Mouse (Mus musculus) hindbrain, embryonic 14.5 days (tissue): ENCODE measurements around the gene Glt1d1. TPM values are rescaled to one million over a fixed set of nuclear protein-coding genes. Genes with fewer than 3 reads are reported as not detected.

Experiments
- ATAC-seq: fragments of 200-750 bp; cut with Nextera tagmentation; 2 replicates; pipeline ENCODE4 v1.8.0; 2017; ENCODE audit warnings: moderate number of reproducible peaks, mild to moderate bottlenecking, moderate TSS enrichment, moderate library complexity; ENCODE audit not compliant: low FRiP score
- DNase-seq: peaks from one replicate; pipeline ENCODE4 v3.0.0-alpha.2; 2015; ENCODE audit warnings: low spot score
- H3K27ac ChIP-seq: fragments of 300-500 bp; sonication (generic); 2 replicates; pipeline ENCODE4 v1.5.1; 2014; ENCODE audit warnings: mild to moderate bottlenecking, moderate library complexity
- H3K27me3 ChIP-seq: fragments of 300-500 bp; sonication (generic); 2 replicates; pipeline ENCODE4 v1.6.1; 2014; ENCODE audit warnings: mild to moderate bottlenecking, low read length, mixed read lengths; ENCODE audit not compliant: control insufficient read depth, insufficient read depth
- H3K36me3 ChIP-seq: fragments of 300-500 bp; sonication (generic); replicated peaks from 2 replicates; pipeline ENCODE4 v1.6.1; 2014; ENCODE audit not compliant: control insufficient read depth, insufficient read depth
- H3K4me1 ChIP-seq: fragments of 300-500 bp; sonication (generic); replicated peaks from 2 replicates; pipeline ENCODE4 v1.6.1; 2014; ENCODE audit warnings: antibody characterized with exemption, low read length, mixed read lengths; ENCODE audit not compliant: control insufficient read depth, insufficient read depth
- H3K4me2 ChIP-seq: fragments of 300-500 bp; sonication (generic); replicated peaks from 2 replicates; pipeline ENCODE4 v1.6.1; 2014; ENCODE audit warnings: mild to moderate bottlenecking, moderate library complexity
- H3K4me3 ChIP-seq: fragments of 300-500 bp; sonication (generic); replicated peaks from 2 replicates; pipeline ENCODE4 v1.5.1; 2014; ENCODE audit warnings: mild to moderate bottlenecking, low read length
- H3K9ac ChIP-seq: fragments of 300-500 bp; sonication (generic); 2 replicates; pipeline ENCODE4 v1.6.1; 2014
- H3K9me3 ChIP-seq: fragments of 300-500 bp; sonication (generic); 2 replicates; pipeline ENCODE4 v1.6.1; 2016; ENCODE audit warnings: low read length; ENCODE audit not compliant: control insufficient read depth
- WGBS: fragments of 180-500 bp; shearing (Covaris S2); extraction: QIAGEN DNeasy Blood & Tissue Kit; methylation state at CpG from one replicate; pipeline ENCODE4 v1.1.7; 2014; 5-methylcytosine and 5-hydroxymethylcytosine counted together
- polyA plus RNA-seq: library from polyadenylated mRNA; unstranded; fragments of >200 nt; fragmentation: Nextera tagmentation; extraction: Ambion mirVana; gene quantifications from 2 replicates; pipeline ENCODE4 v1.2.1, GENCODE M21; 2014

The Glt1d1 gene
- polyA plus RNA-seq, 1 experiment from 2014 or later: 1.3 TPM

- no peak overlapping the region for H3K4me2 ChIP-seq
- H3K4me1 ChIP-seq: no peaks in the 10 kb centered on the region
- DNase-seq: no peak
- no peak for ATAC-seq
- WGBS: 93% methylated on average over 13 of the region's 13 CpGs
- 0 out of 2 replicates have a peak, but pooled peaks cover 4% of the 10 kb centered on the region for H3K9me3 ChIP-seq
- no peak overlapping the region for H3K4me3 ChIP-seq
- no peaks in the 10 kb centered on the region for H3K36me3 ChIP-seq
- H3K27ac ChIP-seq: no peak overlapping the region
- no peaks in the 10 kb centered on the region for H3K27me3 ChIP-seq
- no peak overlapping the region for H3K9ac ChIP-seq
These were observed 7.6 kb downstream of the Glt1d1 start for GRCm38 (mm10) chr5:127639635-127640034.

- 93% methylated on average over 3 of the region's 3 CpGs for WGBS
- Histone ChIP-seq H3K9me3 (0 out of 2 replicates have a peak, but pooled peaks cover 4% of the 10 kb centered on the region), H3K36me3 (no peaks in the 10 kb centered on the region), H3K9ac (no peak overlapping the region), H3K4me1 (no peaks in the 10 kb centered on the region), H3K27me3 (no peaks in the 10 kb centered on the region), H3K27ac (no peak overlapping the region), H3K4me2 (no peak overlapping the region), H3K4me3 (no peak overlapping the region)
- ATAC-seq: no peak
- no peak for DNase-seq
These were observed 8.3 kb downstream of the Glt1d1 start for GRCm38 (mm10) chr5:127640359-127640758.

DNA sequence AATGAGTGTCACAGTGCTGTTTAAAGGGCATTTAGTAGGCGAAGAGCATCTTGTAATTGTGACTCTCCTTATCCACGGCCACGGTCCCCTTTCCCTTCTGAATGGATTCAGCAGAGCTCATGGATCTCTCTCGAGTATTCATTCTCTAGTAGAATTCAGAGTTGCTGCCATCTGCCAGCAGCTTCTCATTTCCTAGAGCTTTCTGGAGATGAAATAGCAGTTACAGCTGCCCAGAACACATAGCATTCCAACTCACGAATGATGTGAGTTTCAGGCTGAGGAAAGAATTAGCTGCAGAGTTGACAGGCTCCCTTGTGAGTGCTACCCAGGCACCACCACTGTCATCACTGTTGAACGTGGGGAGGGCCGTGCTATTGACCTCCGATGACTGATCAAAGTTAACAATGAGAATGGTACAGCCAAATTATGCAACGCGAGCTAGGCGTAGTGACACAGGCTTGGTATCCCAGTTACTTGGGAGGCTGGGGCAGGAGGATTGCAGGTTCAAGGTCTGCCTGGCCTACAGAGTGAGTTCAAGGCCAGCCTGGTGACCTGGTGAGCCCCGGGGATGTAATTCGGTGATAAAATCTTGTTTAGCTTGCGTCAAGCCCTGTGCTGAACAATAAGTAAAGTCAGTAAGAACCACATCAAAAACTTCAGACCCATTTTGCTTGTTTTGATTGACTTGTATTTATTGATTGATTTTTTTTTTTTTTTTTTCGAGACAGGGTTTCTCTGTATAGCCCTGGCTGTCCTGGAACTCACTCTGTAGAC is 9.3 kb downstream of the Glt1d1 start:
- Histone ChIP-seq H3K9ac (no peak overlapping the region), H3K27ac (no peak overlapping the region), H3K4me3 (no peak overlapping the region), H3K4me1 (no peaks in the 10 kb centered on the region), H3K27me3 (no peaks in the 10 kb centered on the region), H3K9me3 (0 out of 2 replicates have a peak, but pooled peaks cover 4% of the 10 kb centered on the region), H3K36me3 (no peaks in the 10 kb centered on the region), H3K4me2 (no peak overlapping the region)
- no peak for ATAC-seq
- 91% methylated on average over 15 of the region's 15 CpGs for whole genome bisulfite sequencing
- DNase-seq: no peak

DNA sequence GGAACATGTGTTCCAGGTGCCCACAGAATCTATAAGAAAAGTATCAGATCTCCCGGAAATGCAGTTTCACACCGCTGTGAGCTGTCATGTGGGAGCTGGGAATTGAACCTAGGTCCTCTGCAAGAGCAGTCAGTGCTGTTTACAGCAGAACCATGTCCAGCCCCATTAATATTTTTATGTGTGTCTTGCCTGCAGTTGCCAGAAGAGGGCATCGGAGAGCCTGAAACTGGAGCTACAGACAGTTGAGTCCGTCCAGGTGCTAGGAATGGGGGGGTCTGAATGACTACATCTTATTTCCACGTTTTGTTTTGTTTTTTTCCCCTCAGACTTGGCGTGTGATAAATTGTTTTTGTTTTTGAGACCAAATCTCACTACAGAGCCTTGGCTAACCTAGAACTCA is 16.0 kb downstream of the Glt1d1 start:
- 84% methylated on average over 6 of the region's 6 CpGs for WGBS

GRCm38 (mm10) chr5:127649077-127649476 is 17.0 kb downstream of the Glt1d1 start:
- no peak overlapping the region for H3K4me3 ChIP-seq
- H3K27me3 ChIP-seq: no peaks in the 10 kb centered on the region
- DNase-seq (no peak), ATAC-seq (no peak)
- no peak overlapping the region for H3K4me2 ChIP-seq
- no peaks in the 10 kb centered on the region for H3K4me1 ChIP-seq
- no peaks in the 10 kb centered on the region for H3K36me3 ChIP-seq
- 0 out of 2 replicates have a peak, but pooled peaks cover 4% of the 10 kb centered on the region for H3K9me3 ChIP-seq
- H3K27ac ChIP-seq: no peak overlapping the region
- no peak overlapping the region for H3K9ac ChIP-seq

More for the DNA sequence above, 16.0 kb downstream of the Glt1d1 start:
- H3K4me2 ChIP-seq: no peak overlapping the region
- H3K36me3 ChIP-seq: no peaks in the 10 kb centered on the region
- H3K27me3 ChIP-seq: no peaks in the 10 kb centered on the region
- ATAC-seq: no peak
- no peak for DNase-seq
- H3K9ac ChIP-seq: no peak overlapping the region
- H3K27ac ChIP-seq: no peak overlapping the region
- H3K9me3 ChIP-seq: 0 out of 2 replicates have a peak, but pooled peaks cover 4% of the 10 kb centered on the region
- no peaks in the 10 kb centered on the region for H3K4me1 ChIP-seq
- H3K4me3 ChIP-seq: no peak overlapping the region

- H3K4me3 ChIP-seq: no peak overlapping the region
- ATAC-seq: no peak
- H3K9me3 ChIP-seq: no peaks in the 10 kb centered on the region
- no peaks in the 10 kb centered on the region for H3K36me3 ChIP-seq
- 85% methylated on average over 2 of the region's 2 CpGs for WGBS
- H3K9ac ChIP-seq: no peak overlapping the region
- no peak overlapping the region for H3K27ac ChIP-seq
- H3K4me1 ChIP-seq: no peaks in the 10 kb centered on the region
- no peak for DNase-seq
- no peaks in the 10 kb centered on the region for H3K27me3 ChIP-seq
- no peak overlapping the region for H3K4me2 ChIP-seq
These were observed 26.2 kb downstream of the Glt1d1 start for GRCm38 (mm10) chr5:127658257-127658656.

GRCm38 (mm10) chr5:127659312-127659711 is 27.2 kb downstream of the Glt1d1 start:
- H3K9ac ChIP-seq: no peak overlapping the region
- ATAC-seq (no peak), DNase-seq (no peak)
- no peaks in the 10 kb centered on the region for H3K27me3 ChIP-seq
- no peaks in the 10 kb centered on the region for H3K9me3 ChIP-seq
- WGBS: 95% methylated on average over 3 of the region's 3 CpGs
- H3K4me1 ChIP-seq: no peaks in the 10 kb centered on the region
- H3K36me3 ChIP-seq: no peaks in the 10 kb centered on the region
- H3K27ac ChIP-seq: no peak overlapping the region
- no peak overlapping the region for H3K4me2 ChIP-seq
- no peak overlapping the region for H3K4me3 ChIP-seq

DNA sequence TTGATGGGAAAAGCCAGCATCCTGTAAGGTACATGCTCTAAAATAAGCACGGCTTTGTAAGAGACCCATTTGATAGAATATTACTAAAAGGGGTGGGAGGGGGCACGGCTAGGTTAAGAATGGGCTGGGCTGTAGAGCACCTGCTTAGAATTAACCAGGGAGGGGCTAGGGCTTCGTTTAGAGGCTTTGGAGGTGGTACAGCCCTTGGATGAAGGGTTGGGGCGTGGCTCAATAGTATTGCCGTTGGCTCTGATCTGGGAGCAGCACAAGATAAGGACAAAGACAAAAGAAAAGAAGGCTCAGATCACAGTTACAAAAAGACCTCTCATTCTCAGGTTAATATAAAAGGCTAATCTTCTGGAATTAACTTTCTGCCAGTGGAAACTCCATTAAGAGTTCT is 28.2 kb downstream of the Glt1d1 start:
- H3K4me2 ChIP-seq: no peak overlapping the region
- H3K9ac ChIP-seq: no peak overlapping the region
- H3K27me3 ChIP-seq: no peaks in the 10 kb centered on the region
- DNase-seq: no peak
- H3K27ac ChIP-seq: no peak overlapping the region
- no peaks in the 10 kb centered on the region for H3K4me1 ChIP-seq
- H3K36me3 ChIP-seq: no peaks in the 10 kb centered on the region
- ATAC-seq: no peak
- 81% methylated on average over 5 of the region's 5 CpGs for WGBS
- no peaks in the 10 kb centered on the region for H3K9me3 ChIP-seq
- H3K4me3 ChIP-seq: no peak overlapping the region

DNA sequence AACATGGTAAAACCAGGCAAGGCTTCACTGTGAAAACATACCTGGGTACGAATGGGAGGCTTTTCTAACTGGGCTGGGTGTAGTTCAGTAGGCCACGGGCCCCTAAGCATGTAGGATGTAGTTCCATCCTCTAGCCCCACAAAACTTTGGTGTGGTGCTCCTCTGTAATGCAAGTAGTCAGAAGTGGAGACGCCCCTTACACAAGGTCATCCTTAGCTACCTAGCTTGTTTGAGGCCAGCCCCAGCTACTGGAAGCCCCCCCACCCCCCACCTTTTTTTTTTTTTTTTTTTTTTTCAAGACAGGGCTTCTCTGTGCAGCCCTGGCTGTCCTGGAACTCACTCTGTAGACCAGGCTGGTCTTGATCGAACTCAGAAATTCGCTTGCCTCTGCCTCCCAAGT is 28.9 kb downstream of the Glt1d1 start:
- Histone ChIP-seq H3K36me3 (no peaks in the 10 kb centered on the region), H3K27ac (no peak overlapping the region), H3K4me2 (no peak overlapping the region), H3K9me3 (no peaks in the 10 kb centered on the region), H3K27me3 (no peaks in the 10 kb centered on the region), H3K9ac (no peak overlapping the region), H3K4me1 (no peaks in the 10 kb centered on the region), H3K4me3 (no peak overlapping the region)
- DNase-seq (no peak), ATAC-seq (no peak)
- 93% methylated on average over 5 of the region's 5 CpGs for WGBS
